Mouse (Mus musculus): ENCODE results near the gene Dusp16. TPM values are rescaled to one million over a fixed set of nuclear protein-coding genes. Genes with fewer than 3 reads are reported as not detected.
A peak's percentile ranks its signal among the peaks of the same experiment; 100 is the strongest.

The Dusp16 gene
- polyA plus RNA-seq, 1 experiment from 2014 or later, result 16.7 TPM

GRCm38 (mm10) chr6:134796297-134796696 is 3.9 kb upstream of the Dusp16 start:
- no peak for ATAC-seq (ENCODE audit: insufficient read depth, low FRiP score, low TSS enrichment)
- Histone ChIP-seq H3K4me3 (ENCODE audit: low read depth, low read length) (no peak overlapping the region), H3K4me1 (ENCODE audit: control insufficient read depth, insufficient read depth, low read length) (no peaks in the 10 kb centered on the region), H3K27ac (ENCODE audit: low read depth, low read length) (no peak overlapping the region), H3K9me3 (ENCODE audit: control insufficient read depth, low read length) (no peaks in the 10 kb centered on the region), H3K9ac (ENCODE audit: low read length) (no peak overlapping the region), H3K4me2 (ENCODE audit: low read depth) (no peak overlapping the region), H3K36me3 (ENCODE audit: control insufficient read depth, insufficient read depth, low read length) (no peaks in the 10 kb centered on the region), H3K27me3 (ENCODE audit: control insufficient read depth, insufficient read depth, low read length) (no peaks in the 10 kb centered on the region)
- DNase-seq (ENCODE audit: low spot score), result no peak
- 92% methylated on average over 10 of the region's 10 CpGs for WGBS

- Histone ChIP-seq H3K27ac (ENCODE audit: low read depth, low read length) (no peak overlapping the region), H3K4me1 (ENCODE audit: control insufficient read depth, insufficient read depth, low read length) (no peaks in the 10 kb centered on the region; the same call in 1 of the 2 replicates), H3K27me3 (ENCODE audit: control insufficient read depth, insufficient read depth, low read length) (no peaks in the 10 kb centered on the region), H3K9ac (ENCODE audit: low read length) (no peak overlapping the region), H3K9me3 (ENCODE audit: control insufficient read depth, low read length) (no peaks in the 10 kb centered on the region), H3K4me3 (ENCODE audit: low read depth, low read length) (no peak overlapping the region), H3K4me2 (ENCODE audit: low read depth) (peak overlapping the region; percentile 40), H3K36me3 (ENCODE audit: control insufficient read depth, insufficient read depth, low read length) (no peaks in the 10 kb centered on the region)
- WGBS, result 17% methylated on average over 21 of the region's 21 CpGs
- DNase-seq (ENCODE audit: low spot score) (peak; percentile 84), ATAC-seq (ENCODE audit: insufficient read depth, low FRiP score, low TSS enrichment) (no peak)
Observed at GRCm38 (mm10) chr6:134793911-134794520, 1.6 kb upstream of the Dusp16 start.

GRCm38 (mm10) chr6:134793046-134793806 is 801 bp upstream of the Dusp16 start:
- WGBS, result 39% methylated on average over 21 of the region's 21 CpGs
- Histone ChIP-seq H3K27me3 (ENCODE audit: control insufficient read depth, insufficient read depth, low read length) (no peaks in the 10 kb centered on the region), H3K4me3 (ENCODE audit: low read depth, low read length) (peak overlapping the region; percentile 83), H3K4me1 (ENCODE audit: control insufficient read depth, insufficient read depth, low read length) (no peaks in the 10 kb centered on the region; the same call in 1 of the 2 replicates), H3K9ac (ENCODE audit: low read length) (peak overlapping the region; percentile 90), H3K36me3 (ENCODE audit: control insufficient read depth, insufficient read depth, low read length) (no peaks in the 10 kb centered on the region), H3K27ac (ENCODE audit: low read depth, low read length) (no peak overlapping the region), H3K4me2 (ENCODE audit: low read depth) (peak overlapping the region; percentile 65), H3K9me3 (ENCODE audit: control insufficient read depth, low read length) (no peaks in the 10 kb centered on the region)
- no peak for DNase-seq (ENCODE audit: low spot score)
- no peak for ATAC-seq (ENCODE audit: insufficient read depth, low FRiP score, low TSS enrichment)

- DNase-seq (ENCODE audit: low spot score), result peak; percentile 41
- Histone ChIP-seq H3K4me3 (ENCODE audit: low read depth, low read length) (peak overlapping the region; percentile 83), H3K27me3 (ENCODE audit: control insufficient read depth, insufficient read depth, low read length) (no peaks in the 10 kb centered on the region), H3K9ac (ENCODE audit: low read length) (peak overlapping the region; percentile 90), H3K27ac (ENCODE audit: low read depth, low read length) (peak overlapping the region; percentile 89), H3K36me3 (ENCODE audit: control insufficient read depth, insufficient read depth, low read length) (no peaks in the 10 kb centered on the region), H3K9me3 (ENCODE audit: control insufficient read depth, low read length) (no peaks in the 10 kb centered on the region), H3K4me1 (ENCODE audit: control insufficient read depth, insufficient read depth, low read length) (no peaks in the 10 kb centered on the region; the same call in 1 of the 2 replicates), H3K4me2 (ENCODE audit: low read depth) (peak overlapping the region; percentile 65)
- no peak for ATAC-seq (ENCODE audit: insufficient read depth, low FRiP score, low TSS enrichment)
- 1% methylated on average over 41 of the region's 46 CpGs for WGBS
Observed at GRCm38 (mm10) chr6:134791251-134792118, 940 bp downstream of the Dusp16 start.

GRCm38 (mm10) chr6:134789100-134789499 is 3.3 kb downstream of the Dusp16 start:
- no peaks in the 10 kb centered on the region for H3K9me3 ChIP-seq (ENCODE audit: control insufficient read depth, low read length)
- ATAC-seq (ENCODE audit: insufficient read depth, low FRiP score, low TSS enrichment), result no peak
- DNase-seq (ENCODE audit: low spot score), result no peak
- H3K27me3 ChIP-seq (ENCODE audit: control insufficient read depth, insufficient read depth, low read length), result no peaks in the 10 kb centered on the region
- WGBS, result 89% methylated on average over 6 of the region's 6 CpGs
- H3K4me1 ChIP-seq (ENCODE audit: control insufficient read depth, insufficient read depth, low read length), result no peaks in the 10 kb centered on the region; the same call in 1 of the 2 replicates
- H3K4me3 ChIP-seq (ENCODE audit: low read depth, low read length), result no peak overlapping the region
- no peak overlapping the region for H3K4me2 ChIP-seq (ENCODE audit: low read depth)
- H3K9ac ChIP-seq (ENCODE audit: low read length), result no peak overlapping the region
- H3K27ac ChIP-seq (ENCODE audit: low read depth, low read length), result no peak overlapping the region
- H3K36me3 ChIP-seq (ENCODE audit: control insufficient read depth, insufficient read depth, low read length), result no peaks in the 10 kb centered on the region

- Histone ChIP-seq H3K27ac (ENCODE audit: low read depth, low read length) (no peak overlapping the region), H3K36me3 (ENCODE audit: control insufficient read depth, insufficient read depth, low read length) (no peaks in the 10 kb centered on the region), H3K4me3 (ENCODE audit: low read depth, low read length) (no peak overlapping the region), H3K9me3 (ENCODE audit: control insufficient read depth, low read length) (no peaks in the 10 kb centered on the region), H3K4me2 (ENCODE audit: low read depth) (no peak overlapping the region), H3K4me1 (ENCODE audit: control insufficient read depth, insufficient read depth, low read length) (no peaks in the 10 kb centered on the region; the same call in 1 of the 2 replicates), H3K9ac (ENCODE audit: low read length) (no peak overlapping the region), H3K27me3 (ENCODE audit: control insufficient read depth, insufficient read depth, low read length) (no peaks in the 10 kb centered on the region)
- ATAC-seq (ENCODE audit: insufficient read depth, low FRiP score, low TSS enrichment) (no peak), DNase-seq (ENCODE audit: low spot score) (no peak)
- WGBS, result 72% methylated on average over 3 of the region's 3 CpGs
Observed at GRCm38 (mm10) chr6:134786426-134786825, 6.0 kb downstream of the Dusp16 start.

GRCm38 (mm10) chr6:134782900-134783299 is 9.5 kb downstream of the Dusp16 start:
- Histone ChIP-seq H3K9me3 (ENCODE audit: control insufficient read depth, low read length) (no peaks in the 10 kb centered on the region), H3K9ac (ENCODE audit: low read length) (no peak overlapping the region), H3K36me3 (ENCODE audit: control insufficient read depth, insufficient read depth, low read length) (no peaks in the 10 kb centered on the region), H3K4me1 (ENCODE audit: control insufficient read depth, insufficient read depth, low read length) (no peaks in the 10 kb centered on the region), H3K4me3 (ENCODE audit: low read depth, low read length) (no peak overlapping the region), H3K4me2 (ENCODE audit: low read depth) (no peak overlapping the region), H3K27ac (ENCODE audit: low read depth, low read length) (no peak overlapping the region), H3K27me3 (ENCODE audit: control insufficient read depth, insufficient read depth, low read length) (no peaks in the 10 kb centered on the region)
- ATAC-seq (ENCODE audit: insufficient read depth, low FRiP score, low TSS enrichment), result no peak
- no peak for DNase-seq (ENCODE audit: low spot score)
- 91% methylated on average over 7 of the region's 7 CpGs for WGBS

GRCm38 (mm10) chr6:134781494-134781913 is 10.9 kb downstream of the Dusp16 start:
- no peaks in the 10 kb centered on the region for H3K27me3 ChIP-seq (ENCODE audit: control insufficient read depth, insufficient read depth, low read length)
- H3K9ac ChIP-seq (ENCODE audit: low read length), result no peak overlapping the region
- H3K36me3 ChIP-seq (ENCODE audit: control insufficient read depth, insufficient read depth, low read length), result no peaks in the 10 kb centered on the region
- no peak overlapping the region for H3K27ac ChIP-seq (ENCODE audit: low read depth, low read length)
- 81% methylated on average over 7 of the region's 7 CpGs for WGBS
- no peak overlapping the region for H3K4me3 ChIP-seq (ENCODE audit: low read depth, low read length)
- no peaks in the 10 kb centered on the region for H3K9me3 ChIP-seq (ENCODE audit: control insufficient read depth, low read length)
- no peaks in the 10 kb centered on the region for H3K4me1 ChIP-seq (ENCODE audit: control insufficient read depth, insufficient read depth, low read length)
- H3K4me2 ChIP-seq (ENCODE audit: low read depth), result no peak overlapping the region
- DNase-seq (ENCODE audit: low spot score) (no peak), ATAC-seq (ENCODE audit: insufficient read depth, low FRiP score, low TSS enrichment) (no peak)

All from neural tube, embryonic 11.5 days (tissue).